Mouse (Mus musculus) liver, embryonic 13.5 days (tissue): ENCODE data around the gene Anxa9. TPM values are rescaled to one million over a fixed set of nuclear protein-coding genes. Genes with fewer than 3 reads are reported as not detected.

Source experiments
- ATAC-seq: fragments of 200-750 bp; cut with Nextera tagmentation; 2 replicates; pipeline ENCODE4 v1.8.0; 2017; ENCODE audit warnings: low read depth, mild to moderate bottlenecking, moderate number of reproducible peaks, moderate library complexity
- DNase-seq: peaks from one replicate; pipeline ENCODE4 v3.0.0; 2022
- H3K27ac ChIP-seq: fragments of 300-500 bp; sonication (generic); 2 replicates; pipeline ENCODE4 v1.5.1; 2015; ENCODE audit warnings: moderate library complexity, mild to moderate bottlenecking, inconsistent platforms
- H3K27me3 ChIP-seq: fragments of 300-500 bp; sonication (generic); 2 replicates; pipeline ENCODE4 v1.6.1; 2015; ENCODE audit warnings: mild to moderate bottlenecking, inconsistent platforms
- H3K36me3 ChIP-seq: fragments of 300-500 bp; sonication (generic); 2 replicates; pipeline ENCODE4 v1.6.1; 2015; ENCODE audit warnings: mild to moderate bottlenecking, inconsistent platforms
- H3K4me1 ChIP-seq: fragments of 300-500 bp; sonication (generic); replicated peaks from 2 replicates; pipeline ENCODE4 v1.6.1; 2015; ENCODE audit warnings: inconsistent platforms
- H3K4me2 ChIP-seq: fragments of 300-500 bp; sonication (generic); 2 replicates; pipeline ENCODE4 v1.6.1; 2015; ENCODE audit warnings: inconsistent platforms, mild to moderate bottlenecking, moderate library complexity
- H3K4me3 ChIP-seq: fragments of 300-500 bp; sonication (generic); replicated peaks from 2 replicates; pipeline ENCODE4 v1.5.1; 2015; ENCODE audit warnings: mild to moderate bottlenecking, inconsistent platforms
- H3K9ac ChIP-seq: fragments of 300-500 bp; sonication (generic); 2 replicates; pipeline ENCODE4 v1.6.1; 2015; ENCODE audit warnings: mild to moderate bottlenecking, inconsistent platforms
- H3K9me3 ChIP-seq: fragments of 300-500 bp; sonication (generic); replicated peaks from 2 replicates; pipeline ENCODE4 v1.6.1; 2016; ENCODE audit warnings: inconsistent platforms
- WGBS: fragments of 180-500 bp; shearing (Covaris S2); methylation state at CpG from one replicate; pipeline ENCODE4 v1.1.7; 2015; ENCODE audit not compliant: insufficient replicate concordance; 5-methylcytosine and 5-hydroxymethylcytosine counted together
- polyA plus RNA-seq: library from polyadenylated mRNA; unstranded; fragments of >200 nt; fragmentation: Nextera tagmentation; extraction: Ambion mirVana; gene quantifications from 2 replicates; pipeline ENCODE4 v1.2.1, GENCODE M21; 2015

Anxa9 gene
- polyA plus RNA-seq, 1 experiment from 2014 or later, result 3.0 TPM

DNA sequence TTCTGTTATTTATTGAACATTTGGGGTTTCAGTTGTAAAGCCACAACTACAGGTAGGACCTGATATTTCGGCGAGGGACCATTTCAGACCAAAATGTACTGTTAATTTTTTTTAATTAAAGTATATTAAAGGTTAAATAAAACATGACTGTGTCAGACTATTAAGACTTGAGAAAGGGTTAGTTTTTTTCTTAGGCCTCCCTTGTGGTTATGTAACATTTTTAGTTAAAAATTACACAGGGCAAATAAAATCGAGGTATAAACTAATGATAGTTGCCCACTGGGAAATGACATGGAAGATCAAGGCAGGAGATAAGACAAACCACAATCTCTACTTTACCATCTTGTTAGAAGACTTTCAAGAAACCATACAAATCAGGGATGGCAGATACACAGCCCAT, 16.5 kb upstream of the Anxa9 start:
- no peak for DNase-seq
- Histone ChIP-seq H3K4me2 (no peak overlapping the region), H3K27me3 (no peaks in the 10 kb centered on the region), H3K9me3 (no peaks in the 10 kb centered on the region), H3K9ac (no peak overlapping the region), H3K4me3 (no peak overlapping the region), H3K36me3 (peaks cover 97% of the 10 kb centered on the region), H3K27ac (peak overlapping the region; percentile 64), H3K4me1 (peaks cover 33% of the 10 kb centered on the region)
- no peak for ATAC-seq
- WGBS, result 64% methylated on average over 3 of the region's 3 CpGs

DNA sequence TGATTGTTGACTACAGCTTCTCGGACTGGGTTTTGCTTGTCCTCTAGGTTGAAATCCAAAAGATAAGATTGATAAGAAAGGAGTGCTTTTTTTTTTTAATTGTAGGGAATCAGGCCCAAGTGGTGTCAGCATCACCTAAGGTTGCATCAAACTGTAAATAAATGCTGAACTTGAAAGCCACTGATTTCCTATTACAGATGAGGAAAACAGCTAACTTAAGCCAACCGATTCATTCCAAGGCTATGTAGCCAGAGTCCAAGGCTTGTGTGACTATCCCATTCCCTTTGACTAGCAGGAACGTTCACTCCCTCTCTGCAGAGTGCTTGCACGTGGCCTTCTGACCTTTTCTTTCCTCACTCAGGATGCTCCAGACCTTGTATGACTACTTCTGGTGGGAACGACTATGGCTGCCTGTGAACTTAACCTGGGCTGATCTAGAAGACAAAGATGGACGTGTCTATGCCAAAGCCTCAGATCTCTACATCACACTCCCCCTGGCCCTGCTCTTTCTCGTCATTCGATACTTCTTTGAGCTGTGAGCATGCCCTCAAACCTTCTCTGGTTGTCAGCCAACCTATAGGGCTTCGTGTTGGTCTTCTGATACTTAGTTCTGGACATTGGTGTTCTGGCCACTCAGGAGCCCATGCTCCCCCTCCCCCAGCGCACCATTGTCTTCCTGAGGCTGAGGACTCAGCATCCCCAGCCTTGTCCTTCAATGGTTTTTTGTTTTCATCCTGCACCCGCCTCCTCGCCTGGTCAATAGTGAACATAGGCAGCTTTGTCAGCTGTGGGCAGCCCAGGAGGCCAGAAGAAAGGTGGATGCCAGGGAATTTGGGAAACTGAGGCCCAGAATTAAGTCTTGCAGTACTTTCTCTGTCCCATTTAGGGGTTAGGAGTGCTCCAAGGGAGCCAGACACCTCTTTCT, 13.0 kb upstream of the Anxa9 start:
- no peak overlapping the region for H3K4me2 ChIP-seq
- H3K36me3 ChIP-seq, result peaks cover 70% of the 10 kb centered on the region
- no peak for DNase-seq

GRCm38 (mm10) chr3:95319110-95319509, 12.1 kb upstream of the Anxa9 start:
- WGBS, result 68% methylated on average over 2 of the region's 2 CpGs
- DNase-seq (no peak), ATAC-seq (no peak)
- Histone ChIP-seq H3K4me1 (peaks cover 67% of the 10 kb centered on the region), H3K4me2 (peak overlapping the region; percentile 51), H3K27me3 (no peaks in the 10 kb centered on the region), H3K4me3 (peak overlapping the region; percentile 22), H3K9me3 (no peaks in the 10 kb centered on the region), H3K36me3 (peaks cover 62% of the 10 kb centered on the region), H3K27ac (peak overlapping the region; percentile 79), H3K9ac (peak overlapping the region; percentile 50)

More for the DNA sequence above, 13.0 kb upstream of the Anxa9 start:
- no peak overlapping the region for H3K27ac ChIP-seq
- H3K4me1 ChIP-seq, result peaks cover 59% of the 10 kb centered on the region
- 74% methylated on average over 12 of the region's 12 CpGs for WGBS
- no peaks in the 10 kb centered on the region for H3K9me3 ChIP-seq
- H3K4me3 ChIP-seq, result no peak overlapping the region
- no peak overlapping the region for H3K9ac ChIP-seq
- ATAC-seq, result no peak
- no peaks in the 10 kb centered on the region for H3K27me3 ChIP-seq

GRCm38 (mm10) chr3:95318548-95318947, 11.6 kb upstream of the Anxa9 start:
- Histone ChIP-seq H3K27me3 (no peaks in the 10 kb centered on the region), H3K9ac (peak overlapping the region; percentile 50), H3K4me2 (peak overlapping the region; percentile 51), H3K36me3 (peaks cover 56% of the 10 kb centered on the region), H3K4me3 (peak overlapping the region; percentile 22), H3K9me3 (no peaks in the 10 kb centered on the region), H3K27ac (peak overlapping the region; percentile 79), H3K4me1 (peaks cover 68% of the 10 kb centered on the region)
- WGBS, result 63% methylated on average over 6 of the region's 6 CpGs
- DNase-seq, result no peak
- ATAC-seq, result peak; percentile 7; the same call in 1 of the 2 replicates

DNA sequence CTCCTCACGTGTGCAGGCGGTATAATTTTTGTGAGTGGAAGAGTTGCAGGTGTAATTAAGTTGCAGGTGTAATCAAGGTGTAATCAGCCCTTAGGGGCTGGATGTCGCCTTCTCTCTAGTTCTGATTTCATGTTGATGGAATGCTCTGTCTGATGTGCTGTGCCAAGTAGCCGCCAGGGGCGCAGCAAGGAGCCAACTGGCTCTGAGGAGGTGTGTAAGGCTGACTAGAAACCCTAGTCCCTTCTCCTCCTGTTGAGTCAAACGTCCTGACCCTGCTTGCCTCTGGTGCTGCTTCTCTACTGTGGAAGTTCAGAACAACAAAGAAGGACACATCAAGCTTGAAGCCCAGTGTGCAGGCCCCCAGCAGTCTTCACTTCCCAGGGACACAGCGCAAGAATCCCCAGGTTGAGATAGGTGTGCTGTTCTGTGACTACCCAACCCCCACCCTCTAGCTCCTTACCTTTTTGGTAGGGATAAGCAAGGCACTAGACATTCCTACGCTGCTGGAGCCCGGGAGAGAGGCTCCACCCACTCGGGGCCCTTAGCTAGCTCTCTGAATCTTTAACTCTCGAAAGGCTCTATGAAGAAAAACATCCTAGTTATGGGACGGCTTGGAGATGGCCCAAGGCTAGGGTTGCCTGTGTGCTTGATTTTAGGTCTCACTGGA, 10.6 kb upstream of the Anxa9 start:
- WGBS, result 26% methylated on average over 12 of the region's 12 CpGs
- Histone ChIP-seq H3K36me3 (peaks cover 46% of the 10 kb centered on the region), H3K4me1 (peaks cover 76% of the 10 kb centered on the region), H3K4me2 (peak overlapping the region; percentile 96), H3K27me3 (no peaks in the 10 kb centered on the region), H3K9me3 (no peaks in the 10 kb centered on the region), H3K9ac (peak overlapping the region; percentile 54), H3K4me3 (peak overlapping the region; percentile 18), H3K27ac (peak overlapping the region; percentile 79)
- no peak for ATAC-seq
- peak; percentile 50 for DNase-seq

GRCm38 (mm10) chr3:95315844-95316550, 9.0 kb upstream of the Anxa9 start:
- no peaks in the 10 kb centered on the region for H3K27me3 ChIP-seq
- DNase-seq (no peak), ATAC-seq (no peak; the same call in 1 of the 2 replicates)
- H3K9ac ChIP-seq, result peak overlapping the region; percentile 98
- H3K9me3 ChIP-seq, result no peaks in the 10 kb centered on the region
- H3K4me1 ChIP-seq, result peaks cover 91% of the 10 kb centered on the region
- H3K4me3 ChIP-seq, result peak overlapping the region; percentile 89
- H3K27ac ChIP-seq, result peak overlapping the region; percentile 95
- WGBS, result 6% methylated on average over 9 of the region's 9 CpGs
- H3K4me2 ChIP-seq, result peak overlapping the region; percentile 96
- peaks cover 30% of the 10 kb centered on the region for H3K36me3 ChIP-seq

DNA sequence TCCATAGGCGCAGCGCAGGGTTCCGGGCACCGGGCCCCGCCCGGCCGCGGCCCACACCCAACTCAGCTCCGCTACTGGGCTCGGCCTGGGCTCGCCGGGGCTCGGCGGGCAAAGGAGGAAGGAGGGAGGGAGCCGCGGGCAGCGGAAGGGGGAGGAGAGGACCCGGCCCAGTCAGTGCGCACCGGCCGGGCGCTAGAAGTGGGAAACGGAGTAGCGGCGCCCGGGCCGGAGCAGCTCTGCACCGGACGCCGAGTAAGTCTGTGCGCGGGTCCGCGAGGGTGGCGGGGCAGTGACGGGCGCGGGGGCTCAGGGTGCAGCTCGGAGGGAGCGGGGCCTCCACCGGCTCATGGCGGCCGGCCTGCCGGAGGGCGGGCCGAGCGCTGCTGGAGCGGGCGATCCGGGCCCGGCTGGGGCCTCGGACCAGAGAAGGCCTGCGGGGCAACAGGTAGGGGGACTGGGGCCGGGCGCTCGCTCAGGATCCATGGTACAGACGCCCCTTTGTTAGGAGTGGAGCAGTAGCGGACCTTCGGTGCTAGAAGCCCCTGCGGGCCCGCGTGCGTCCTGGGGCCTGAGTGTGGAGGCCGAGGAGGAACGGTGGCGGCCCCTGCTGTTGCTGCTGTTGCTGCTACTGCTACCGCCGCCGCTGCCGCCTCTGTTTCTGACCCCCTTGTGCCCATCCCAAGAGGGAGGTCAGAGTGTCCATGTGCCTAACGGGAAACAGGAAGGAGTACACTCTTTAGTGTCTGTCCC, 8.3 kb upstream of the Anxa9 start:
- no peaks in the 10 kb centered on the region for H3K9me3 ChIP-seq
- H3K4me3 ChIP-seq, result peak overlapping the region; percentile 89
- H3K4me2 ChIP-seq, result peak overlapping the region; percentile 96
- ATAC-seq (peak; percentile 87), DNase-seq (peak; percentile 90)
- H3K4me1 ChIP-seq, result peaks cover 90% of the 10 kb centered on the region
- H3K9ac ChIP-seq, result peak overlapping the region; percentile 98
- peaks cover 23% of the 10 kb centered on the region for H3K36me3 ChIP-seq
- H3K27ac ChIP-seq, result peak overlapping the region; percentile 95
- H3K27me3 ChIP-seq, result no peaks in the 10 kb centered on the region
- under 1% methylated on average over 65 of the region's 71 CpGs for WGBS

- Histone ChIP-seq H3K4me2 (peak within 1 kb of the TSS; percentile 96), H3K27ac (peak within 1 kb of the TSS; percentile 95), H3K4me1 (peaks cover 88% of the 10 kb centered on the region), H3K9ac (peak within 1 kb of the TSS; percentile 98), H3K27me3 (no peaks in the 10 kb centered on the region), H3K9me3 (no peaks in the 10 kb centered on the region), H3K4me3 (peak within 1 kb of the TSS; percentile 89), H3K36me3 (peaks cover 17% of the 10 kb centered on the region)
- 2% methylated on average over 27 of the region's 27 CpGs for WGBS
- ATAC-seq (no peak), DNase-seq (no peak)
Measured at GRCm38 (mm10) chr3:95314486-95315093, 7.6 kb upstream of the Anxa9 start, which contains the start of gene Cers2. Cers2 (plus strand) TSS chr3:95314791.

- no peaks in the 10 kb centered on the region for H3K27me3 ChIP-seq
- H3K9me3 ChIP-seq, result no peaks in the 10 kb centered on the region
- H3K36me3 ChIP-seq, result peaks cover 14% of the 10 kb centered on the region
- DNase-seq (no peak), ATAC-seq (no peak)
- H3K4me1 ChIP-seq, result peaks cover 83% of the 10 kb centered on the region
- H3K27ac ChIP-seq, result peak overlapping the region; percentile 95
- peak overlapping the region; percentile 98 for H3K9ac ChIP-seq
- peak overlapping the region; percentile 96 for H3K4me2 ChIP-seq
- WGBS, result 41% methylated on average over 6 of the region's 6 CpGs
- H3K4me3 ChIP-seq, result peak overlapping the region; percentile 89
Measured at GRCm38 (mm10) chr3:95314075-95314474, 7.1 kb upstream of the Anxa9 start.

DNA sequence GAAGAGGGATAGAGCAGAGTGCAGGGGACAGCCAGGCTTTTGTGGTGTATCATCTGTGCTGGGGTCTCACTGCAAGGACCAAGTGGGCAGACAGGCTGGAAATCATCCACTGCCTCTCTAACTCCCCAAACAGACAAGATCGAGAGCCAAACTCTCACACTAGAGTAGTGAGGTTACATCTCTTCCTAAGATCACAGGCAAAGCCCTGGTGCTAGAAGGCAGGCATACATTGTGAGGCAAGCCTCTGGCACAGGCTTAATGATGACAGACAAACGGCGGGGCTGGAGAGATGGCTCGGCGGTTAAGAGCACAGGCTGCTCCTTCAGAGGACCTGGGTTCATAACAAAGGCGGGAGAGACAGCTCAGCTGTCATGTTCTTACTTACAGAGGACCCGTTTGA, 6.5 kb upstream of the Anxa9 start:
- H3K9ac ChIP-seq, result peak overlapping the region; percentile 98
- H3K27ac ChIP-seq, result peak overlapping the region; percentile 95
- no peak for ATAC-seq

More for the DNA sequence above, 6.5 kb upstream of the Anxa9 start:
- 11% methylated on average over 7 of the region's 7 CpGs for WGBS
- no peak for DNase-seq
- Histone ChIP-seq H3K4me2 (peak overlapping the region; percentile 96), H3K4me3 (peak overlapping the region; percentile 89), H3K36me3 (peaks cover 8% of the 10 kb centered on the region), H3K4me1 (peaks cover 79% of the 10 kb centered on the region), H3K27me3 (no peaks in the 10 kb centered on the region), H3K9me3 (no peaks in the 10 kb centered on the region)
